Mouse (Mus musculus): ENCODE results near the gene Tiam2. TPM values are rescaled to one million over a fixed set of nuclear protein-coding genes. Genes with fewer than 3 reads are reported as not detected.

The Tiam2 gene
- polyA plus RNA-seq, 1 experiment from 2014 or later = 2.8 TPM

GRCm38 (mm10) chr17:3515851-3516250 lies 189.5 kb downstream of the Tiam2 start:
- H3K4me3 ChIP-seq (ENCODE audit: low read depth, low read length) = no peak overlapping the region
- DNase-seq (ENCODE audit: low spot score) = no peak
- 91% methylated on average over 8 of the region's 8 CpGs for WGBS
- H3K4me1 ChIP-seq (replicated peaks; ENCODE audit: control insufficient read depth, insufficient read depth, low read length) = no peaks in the 10 kb centered on the region
- ATAC-seq (replicated peaks; ENCODE audit: low FRiP score) = no peak
- H3K9me3 ChIP-seq (ENCODE audit: control insufficient read depth, low read length) = no peaks in the 10 kb centered on the region
- H3K27ac ChIP-seq (ENCODE audit: low read depth, low read length) = no peak overlapping the region
- H3K36me3 ChIP-seq (ENCODE audit: control insufficient read depth, insufficient read depth, low read length) = no peaks in the 10 kb centered on the region
- H3K27me3 ChIP-seq (replicated peaks; ENCODE audit: control insufficient read depth, insufficient read depth, low read length) = no peaks in the 10 kb centered on the region
- no peak overlapping the region for H3K9ac ChIP-seq (ENCODE audit: low read depth, low read length)
- no peak overlapping the region for H3K4me2 ChIP-seq

GRCm38 (mm10) chr17:3516406-3516805 lies 190.0 kb downstream of the Tiam2 start:
- Histone ChIP-seq H3K36me3 (ENCODE audit: control insufficient read depth, insufficient read depth, low read length) (no peaks in the 10 kb centered on the region), H3K4me3 (ENCODE audit: low read depth, low read length) (no peak overlapping the region), H3K9me3 (ENCODE audit: control insufficient read depth, low read length) (no peaks in the 10 kb centered on the region), H3K9ac (ENCODE audit: low read depth, low read length) (no peak overlapping the region), H3K27ac (ENCODE audit: low read depth, low read length) (no peak overlapping the region), H3K4me1 (replicated peaks; ENCODE audit: control insufficient read depth, insufficient read depth, low read length) (no peaks in the 10 kb centered on the region), H3K27me3 (replicated peaks; ENCODE audit: control insufficient read depth, insufficient read depth, low read length) (no peaks in the 10 kb centered on the region), H3K4me2 (no peak overlapping the region)
- DNase-seq (ENCODE audit: low spot score) (no peak), ATAC-seq (replicated peaks; ENCODE audit: low FRiP score) (no peak)
- WGBS = 83% methylated on average over 9 of the region's 9 CpGs

GRCm38 (mm10) chr17:3520344-3520743 lies 194.0 kb downstream of the Tiam2 start:
- no peak for ATAC-seq (replicated peaks; ENCODE audit: low FRiP score)
- H3K9me3 ChIP-seq (ENCODE audit: control insufficient read depth, low read length) = no peaks in the 10 kb centered on the region
- H3K27ac ChIP-seq (ENCODE audit: low read depth, low read length) = no peak overlapping the region
- DNase-seq (ENCODE audit: low spot score) = no peak
- WGBS = 82% methylated on average over 5 of the region's 5 CpGs
- H3K36me3 ChIP-seq (ENCODE audit: control insufficient read depth, insufficient read depth, low read length) = no peaks in the 10 kb centered on the region
- no peak overlapping the region for H3K4me3 ChIP-seq (ENCODE audit: low read depth, low read length)
- no peak overlapping the region for H3K9ac ChIP-seq (ENCODE audit: low read depth, low read length)
- no peaks in the 10 kb centered on the region for H3K27me3 ChIP-seq (replicated peaks; ENCODE audit: control insufficient read depth, insufficient read depth, low read length)
- no peaks in the 10 kb centered on the region for H3K4me1 ChIP-seq (replicated peaks; ENCODE audit: control insufficient read depth, insufficient read depth, low read length)
- no peak overlapping the region for H3K4me2 ChIP-seq

GRCm38 (mm10) chr17:3527841-3528471 lies 201.6 kb downstream of the Tiam2 start:
- Histone ChIP-seq H3K4me1 (replicated peaks; ENCODE audit: control insufficient read depth, insufficient read depth, low read length) (peaks cover 2% of the 10 kb centered on the region; the same call in 1 of the 2 replicates), H3K36me3 (ENCODE audit: control insufficient read depth, insufficient read depth, low read length) (no peaks in the 10 kb centered on the region; the same call in 1 of the 2 replicates), H3K27ac (ENCODE audit: low read depth, low read length) (no peak overlapping the region), H3K4me2 (no peak overlapping the region), H3K4me3 (ENCODE audit: low read depth, low read length) (no peak overlapping the region), H3K9ac (ENCODE audit: low read depth, low read length) (no peak overlapping the region), H3K9me3 (ENCODE audit: control insufficient read depth, low read length) (no peaks in the 10 kb centered on the region), H3K27me3 (replicated peaks; ENCODE audit: control insufficient read depth, insufficient read depth, low read length) (no peaks in the 10 kb centered on the region)
- WGBS = 72% methylated on average over 6 of the region's 6 CpGs
- ATAC-seq (replicated peaks; ENCODE audit: low FRiP score) (peak; percentile 78), DNase-seq (ENCODE audit: low spot score) (no peak)

- Histone ChIP-seq H3K36me3 (ENCODE audit: control insufficient read depth, insufficient read depth, low read length) (no peaks in the 10 kb centered on the region; the same call in 1 of the 2 replicates), H3K9ac (ENCODE audit: low read depth, low read length) (no peak overlapping the region), H3K4me3 (ENCODE audit: low read depth, low read length) (no peak overlapping the region), H3K27me3 (replicated peaks; ENCODE audit: control insufficient read depth, insufficient read depth, low read length) (no peaks in the 10 kb centered on the region), H3K27ac (ENCODE audit: low read depth, low read length) (no peak overlapping the region), H3K9me3 (ENCODE audit: control insufficient read depth, low read length) (no peaks in the 10 kb centered on the region), H3K4me2 (no peak overlapping the region), H3K4me1 (replicated peaks; ENCODE audit: control insufficient read depth, insufficient read depth, low read length) (peaks cover 2% of the 10 kb centered on the region; the same call in 1 of the 2 replicates)
- WGBS = 44% methylated on average over 3 of the region's 3 CpGs
- DNase-seq (ENCODE audit: low spot score) = no peak
- ATAC-seq (replicated peaks; ENCODE audit: low FRiP score) = peak; percentile 68
Measured at GRCm38 (mm10) chr17:3529523-3529922, 203.2 kb downstream of the Tiam2 start.

- no peak for ATAC-seq (replicated peaks; ENCODE audit: low FRiP score)
- WGBS = 85% methylated on average over 7 of the region's 7 CpGs
- H3K4me3 ChIP-seq (ENCODE audit: low read depth, low read length) = no peak overlapping the region
- no peak overlapping the region for H3K4me2 ChIP-seq
- H3K9ac ChIP-seq (ENCODE audit: low read depth, low read length) = no peak overlapping the region
- no peaks in the 10 kb centered on the region; the same call in 1 of the 2 replicates for H3K36me3 ChIP-seq (ENCODE audit: control insufficient read depth, insufficient read depth, low read length)
- H3K4me1 ChIP-seq (replicated peaks; ENCODE audit: control insufficient read depth, insufficient read depth, low read length) = peaks cover 2% of the 10 kb centered on the region; the same call in 1 of the 2 replicates
- no peak for DNase-seq (ENCODE audit: low spot score)
- no peak overlapping the region for H3K27ac ChIP-seq (ENCODE audit: low read depth, low read length)
- no peaks in the 10 kb centered on the region for H3K9me3 ChIP-seq (ENCODE audit: control insufficient read depth, low read length)
- no peaks in the 10 kb centered on the region for H3K27me3 ChIP-seq (replicated peaks; ENCODE audit: control insufficient read depth, insufficient read depth, low read length)
Measured at GRCm38 (mm10) chr17:3530549-3530948, 204.2 kb downstream of the Tiam2 start.

GRCm38 (mm10) chr17:3531641-3532040 lies 205.3 kb downstream of the Tiam2 start:
- DNase-seq (ENCODE audit: low spot score) (no peak), ATAC-seq (replicated peaks; ENCODE audit: low FRiP score) (no peak)
- Histone ChIP-seq H3K9me3 (ENCODE audit: control insufficient read depth, low read length) (no peaks in the 10 kb centered on the region), H3K27me3 (replicated peaks; ENCODE audit: control insufficient read depth, insufficient read depth, low read length) (no peaks in the 10 kb centered on the region), H3K9ac (ENCODE audit: low read depth, low read length) (no peak overlapping the region), H3K4me1 (replicated peaks; ENCODE audit: control insufficient read depth, insufficient read depth, low read length) (peaks cover 2% of the 10 kb centered on the region; the same call in 1 of the 2 replicates), H3K4me3 (ENCODE audit: low read depth, low read length) (no peak overlapping the region), H3K36me3 (ENCODE audit: control insufficient read depth, insufficient read depth, low read length) (no peaks in the 10 kb centered on the region), H3K27ac (ENCODE audit: low read depth, low read length) (no peak overlapping the region), H3K4me2 (no peak overlapping the region)
- WGBS = 70% methylated on average over 1 of the region's 1 CpGs

- H3K36me3 ChIP-seq (ENCODE audit: control insufficient read depth, insufficient read depth, low read length) = no peaks in the 10 kb centered on the region
- no peak within 1 kb of the TSS for H3K9ac ChIP-seq (ENCODE audit: low read depth, low read length)
- H3K4me1 ChIP-seq (replicated peaks; ENCODE audit: control insufficient read depth, insufficient read depth, low read length) = peaks cover 2% of the 10 kb centered on the region; the same call in 1 of the 2 replicates
- no peak within 1 kb of the TSS for H3K4me3 ChIP-seq (ENCODE audit: low read depth, low read length)
- WGBS = 92% methylated on average over 4 of the region's 4 CpGs
- DNase-seq (ENCODE audit: low spot score) (no peak), ATAC-seq (replicated peaks; ENCODE audit: low FRiP score) (no peak)
- H3K27ac ChIP-seq (ENCODE audit: low read depth, low read length) = no peak within 1 kb of the TSS
- H3K9me3 ChIP-seq (ENCODE audit: control insufficient read depth, low read length) = no peaks in the 10 kb centered on the region
- H3K4me2 ChIP-seq = no peak within 1 kb of the TSS
- no peaks in the 10 kb centered on the region for H3K27me3 ChIP-seq (replicated peaks; ENCODE audit: control insufficient read depth, insufficient read depth, low read length)
Measured at GRCm38 (mm10) chr17:3532254-3532653, 205.9 kb downstream of the Tiam2 start, which contains the start of gene Cldn20. Gene Cldn20 (plus strand): TSS chr17:3532554.

GRCm38 (mm10) chr17:3533425-3533824 lies 207.1 kb downstream of the Tiam2 start:
- Histone ChIP-seq H3K4me1 (replicated peaks; ENCODE audit: control insufficient read depth, insufficient read depth, low read length) (no peaks in the 10 kb centered on the region), H3K4me2 (no peak overlapping the region), H3K4me3 (ENCODE audit: low read depth, low read length) (no peak overlapping the region), H3K9ac (ENCODE audit: low read depth, low read length) (no peak overlapping the region), H3K9me3 (ENCODE audit: control insufficient read depth, low read length) (no peaks in the 10 kb centered on the region), H3K27me3 (replicated peaks; ENCODE audit: control insufficient read depth, insufficient read depth, low read length) (no peaks in the 10 kb centered on the region), H3K27ac (ENCODE audit: low read depth, low read length) (no peak overlapping the region), H3K36me3 (ENCODE audit: control insufficient read depth, insufficient read depth, low read length) (no peaks in the 10 kb centered on the region)
- no peak for DNase-seq (ENCODE audit: low spot score)
- WGBS = 20% methylated on average over 1 of the region's 1 CpGs
- ATAC-seq (replicated peaks; ENCODE audit: low FRiP score) = no peak

All from liver, embryonic 11.5 days (tissue).